Mouse (Mus musculus): ENCODE data around the gene 4933411K16Rik. TPM values are rescaled to one million over a fixed set of nuclear protein-coding genes. Genes with fewer than 3 reads are reported as not detected.

4933411K16Rik gene
- total RNA-seq, 2 experiments from 2014 or later = 0.24 to 0.37 TPM

DNA sequence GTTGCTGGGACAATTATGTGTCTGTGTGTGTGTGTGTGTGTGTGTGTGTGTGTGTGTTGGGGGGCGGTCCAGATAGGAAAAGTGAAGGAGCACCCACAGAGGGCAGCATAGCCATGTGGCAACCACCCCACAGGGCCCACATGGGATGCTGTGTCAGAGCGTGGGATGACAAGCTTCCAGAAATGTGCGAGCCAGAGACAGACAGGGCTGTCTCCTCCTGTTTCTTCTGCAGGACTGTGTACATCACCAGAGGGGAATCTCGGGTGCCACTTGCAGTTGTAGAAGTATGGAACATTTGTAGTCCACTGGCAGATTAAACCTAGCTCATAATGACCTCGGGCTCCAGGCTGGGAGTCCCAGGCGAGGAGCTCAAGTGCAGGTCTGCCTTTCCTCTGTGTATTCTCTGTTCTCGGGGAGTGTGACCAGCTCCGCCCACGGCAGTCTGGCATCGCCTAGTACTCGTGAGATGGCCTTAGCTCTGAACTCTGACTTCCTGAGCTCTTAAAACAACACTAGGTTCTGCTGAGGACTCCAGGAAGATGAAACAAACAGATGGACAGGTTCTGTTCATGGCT lies 17.1 kb upstream of the 4933411K16Rik start:
- intact Hi-C loops (cut with DNase I) = loop anchor here (1.0 to 5.0 kb wide), 3 partner anchors 34 to 132 kb away; no protein-coding TSS in a partner anchor
- DNase-seq = no peak

DNA sequence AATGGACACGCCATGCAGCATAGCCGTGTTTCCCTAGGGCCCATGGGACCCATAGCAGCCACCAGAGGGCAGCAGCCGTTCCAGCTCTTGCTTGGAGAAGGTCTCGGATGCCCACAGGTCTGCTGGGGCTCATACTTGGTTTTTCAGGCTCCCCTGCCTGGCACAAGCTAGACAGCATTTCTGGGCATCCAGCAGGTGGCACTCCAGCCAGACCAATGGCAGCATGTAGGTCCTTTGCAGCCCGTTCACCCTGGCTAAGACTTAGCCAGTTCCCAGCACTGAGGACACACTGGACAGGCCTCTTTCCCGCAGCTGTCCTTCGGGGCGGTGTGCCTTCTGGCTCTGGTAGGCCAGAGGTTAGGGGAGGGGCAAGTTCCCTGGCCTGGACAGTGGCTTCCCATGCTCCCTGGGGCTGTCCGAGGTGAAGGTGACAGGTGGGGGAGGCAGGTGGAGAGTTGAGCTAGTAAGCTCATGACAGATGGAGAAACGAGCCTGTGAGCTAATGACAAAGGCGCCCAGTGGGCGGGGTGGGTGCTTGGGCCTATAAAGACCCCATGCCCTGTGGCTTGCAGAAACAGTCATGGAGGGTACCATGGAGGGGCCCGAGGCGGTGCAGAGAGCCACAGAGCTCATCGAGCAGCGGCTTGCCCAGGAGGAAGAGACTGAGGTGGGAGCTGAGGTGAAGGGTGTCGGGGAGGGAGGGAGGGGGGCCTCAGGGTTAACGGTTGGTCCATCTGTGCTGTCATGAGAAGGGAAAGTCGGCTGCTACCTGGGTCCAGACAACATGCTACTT lies 16.4 kb upstream of the 4933411K16Rik start, which contains the start of gene Ankrd2:
Gene Ankrd2, plus strand, starts transcription at position 545 of the 793 bp plus-strand sequence.
- DNase-seq = peak; percentile 87 to 91
- intact Hi-C loops (cut with DNase I) = loop anchor here (1.0 to 5.0 kb wide), 3 partner anchors 34 to 132 kb away; no protein-coding TSS in a partner anchor

GRCm38 (mm10) chr19:42036357-42036756 lies 15.7 kb upstream of the 4933411K16Rik start:
- DNase-seq = no peak
- intact Hi-C loops (cut with DNase I) = loop anchor here (5.0 kb wide), 2 partner anchors 116 to 131 kb away; no protein-coding TSS in a partner anchor

DNA sequence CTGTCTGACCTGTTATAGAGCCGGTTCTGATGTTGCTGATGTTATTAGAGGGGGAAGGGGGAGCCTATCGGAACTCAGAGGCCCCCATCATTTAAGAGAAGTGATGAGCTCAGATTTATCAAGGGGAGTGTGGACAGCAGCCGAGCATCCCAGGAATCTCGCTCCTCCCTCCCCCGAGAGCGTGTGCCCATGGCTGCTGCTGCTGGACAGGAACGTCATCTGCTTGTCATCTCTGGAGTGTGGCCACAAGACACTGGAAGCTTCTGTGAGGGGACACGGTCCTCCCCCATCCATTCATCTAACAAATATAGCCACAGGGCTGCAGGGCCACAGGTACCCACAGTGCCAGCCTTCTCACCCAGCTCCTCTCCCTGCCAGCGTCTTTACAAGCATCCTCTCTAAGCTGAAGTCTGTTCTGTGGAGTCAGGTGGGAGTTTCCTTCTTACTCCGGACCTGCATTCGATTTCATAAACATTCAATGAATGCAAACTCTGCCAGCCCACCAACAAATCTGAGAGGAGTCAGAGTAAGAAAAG lies 14.8 kb upstream of the 4933411K16Rik start:
- DNase-seq = no peak
- intact Hi-C loops (cut with DNase I) = loop anchor here (5.0 kb wide), 2 partner anchors 115 to 130 kb away; no protein-coding TSS in a partner anchor

DNA sequence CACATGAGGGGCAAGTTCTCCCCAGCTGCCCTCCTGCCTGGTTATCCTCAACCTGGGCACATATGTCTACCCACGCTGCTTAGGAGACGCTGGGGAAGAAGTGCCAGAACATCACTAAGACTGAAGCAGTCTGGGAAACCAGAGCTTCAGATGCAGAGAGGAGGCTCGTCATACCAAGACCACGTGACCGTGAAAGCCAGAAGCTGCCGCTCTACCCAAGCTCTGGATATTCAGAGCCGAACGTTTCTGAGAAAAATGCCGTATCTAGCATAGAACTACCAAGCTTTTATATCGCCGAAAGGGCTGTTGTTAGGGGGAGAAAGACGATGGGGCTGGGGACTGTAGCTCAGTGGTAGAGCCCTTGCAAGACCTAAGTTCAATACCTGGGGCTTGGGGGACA lies 13.7 kb upstream of the 4933411K16Rik start:
- DNase-seq = no peak
- intact Hi-C loops (cut with DNase I) = loop anchor here (5.0 kb wide), 2 partner anchors 114 to 129 kb away; no protein-coding TSS in a partner anchor

DNA sequence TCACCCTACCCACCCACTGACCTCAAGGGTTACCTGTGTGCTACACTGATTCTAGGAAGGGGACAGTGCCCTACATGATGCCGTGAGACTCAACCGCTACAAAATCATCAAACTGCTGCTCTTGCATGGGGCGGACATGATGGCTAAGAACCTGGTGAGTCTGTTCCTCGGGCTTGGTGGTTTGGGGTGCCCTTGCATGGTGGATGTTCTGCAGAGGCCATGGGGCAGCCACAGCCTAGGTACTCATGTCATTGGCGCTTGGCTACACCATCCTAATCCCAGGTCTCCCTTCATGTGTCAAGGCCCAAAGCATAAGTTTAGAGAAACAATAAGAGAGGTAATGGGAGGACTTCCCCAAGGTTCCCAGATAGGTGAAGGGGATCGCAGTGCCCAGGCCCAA lies 8.1 kb upstream of the 4933411K16Rik start:
- intact Hi-C loops (cut with DNase I) = no loop called here
- no peak for DNase-seq

DNA sequence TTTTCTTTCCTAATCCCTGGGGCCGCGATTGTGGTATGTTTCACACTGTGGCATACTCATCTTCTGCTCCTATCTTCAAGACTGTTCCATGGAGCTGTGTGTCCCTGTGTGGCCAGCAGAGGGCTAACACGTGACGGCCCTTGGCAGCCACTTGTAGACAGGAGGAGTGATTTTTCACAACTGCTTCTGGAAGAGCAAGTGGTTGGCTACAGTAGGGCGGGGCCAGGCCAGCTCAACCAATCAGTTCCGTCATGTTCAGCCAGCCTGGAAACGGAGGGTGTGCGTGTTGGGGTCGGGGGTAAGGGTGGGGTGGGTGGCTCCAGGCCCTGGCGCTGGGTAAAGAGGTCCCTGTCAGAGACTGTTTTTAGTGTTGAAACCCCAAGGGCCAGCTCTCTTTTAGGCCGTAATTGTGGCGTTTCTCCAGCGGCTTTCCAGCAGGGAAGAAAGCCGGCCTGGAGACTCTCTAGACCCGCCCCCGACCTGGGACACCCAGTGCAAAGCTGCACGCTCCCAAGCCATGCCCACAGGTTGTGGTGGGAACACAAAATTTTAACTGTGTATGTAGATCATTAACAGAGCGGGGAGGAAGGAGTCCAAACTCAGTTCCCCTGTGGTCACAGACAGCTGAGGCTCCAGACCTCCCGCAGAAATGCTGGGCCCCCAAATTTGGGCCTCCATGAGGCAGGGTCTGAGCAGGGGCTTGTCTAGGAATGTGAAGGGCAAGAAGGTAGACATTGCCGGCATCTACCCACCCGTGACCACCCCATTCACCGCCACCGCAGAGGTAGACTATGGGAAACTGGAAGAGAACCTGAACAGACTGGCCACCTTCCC lies 6.6 kb upstream of the 4933411K16Rik start, which contains the start of gene Hoga1:
Gene Hoga1, plus strand, starts transcription at position 342 of the 834 bp plus-strand sequence.
- DNase-seq = peak; percentile 85 to 87
- intact Hi-C loops (cut with DNase I) = no loop called here

DNA sequence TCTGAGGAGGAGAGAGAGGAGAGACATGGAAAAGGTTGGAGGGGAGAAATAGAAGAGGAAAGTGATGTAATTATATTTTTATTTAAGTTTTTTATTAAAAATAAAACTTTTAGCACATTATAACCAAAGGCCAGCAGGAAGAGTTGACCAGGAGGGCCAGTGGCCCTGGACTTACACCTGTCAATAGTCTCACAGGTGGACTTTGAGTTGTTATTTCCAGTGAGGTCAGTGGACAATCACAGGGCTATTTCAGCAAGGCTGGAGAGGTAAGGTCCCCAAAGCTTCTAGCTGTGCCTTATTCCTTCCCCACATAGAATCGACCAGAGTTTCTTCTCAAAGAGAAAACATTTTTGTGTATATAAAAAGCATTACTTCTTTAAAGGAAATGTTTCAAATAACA lies 1.8 kb upstream of the 4933411K16Rik start:
- no peak for DNase-seq
- intact Hi-C loops (cut with DNase I) = no loop called here

- no peak for DNase-seq
- intact Hi-C loops (cut with DNase I) = no loop called here
Measured at GRCm38 (mm10) chr19:42051351-42051750, 697 bp upstream of the 4933411K16Rik start.

GRCm38 (mm10) chr19:42054255-42054654 lies 2.2 kb downstream of the 4933411K16Rik start:
- intact Hi-C loops (cut with DNase I) = no loop called here
- DNase-seq = no peak

DNA sequence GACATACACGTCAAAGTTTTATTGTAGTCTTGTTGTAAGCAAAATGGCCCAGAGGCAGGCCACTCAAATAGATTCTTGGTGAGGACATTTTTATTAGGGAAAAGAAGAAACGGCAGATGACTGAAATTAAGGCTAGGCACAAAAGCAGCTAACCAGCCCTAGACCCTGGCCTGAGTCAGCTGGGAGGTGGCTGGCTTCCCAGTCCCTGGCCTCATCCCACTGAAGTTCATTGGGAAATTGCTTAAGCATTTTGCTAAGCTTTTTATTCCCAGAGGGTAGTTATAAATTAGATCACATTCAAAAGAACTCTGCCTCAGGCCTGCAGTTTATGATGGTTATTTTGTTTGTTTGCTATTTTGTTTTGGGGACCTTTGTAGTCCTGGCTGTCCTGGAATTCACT lies 3.8 kb downstream of the 4933411K16Rik start:
- DNase-seq = peak; percentile 69 to 70
- intact Hi-C loops (cut with DNase I) = no loop called here

DNA sequence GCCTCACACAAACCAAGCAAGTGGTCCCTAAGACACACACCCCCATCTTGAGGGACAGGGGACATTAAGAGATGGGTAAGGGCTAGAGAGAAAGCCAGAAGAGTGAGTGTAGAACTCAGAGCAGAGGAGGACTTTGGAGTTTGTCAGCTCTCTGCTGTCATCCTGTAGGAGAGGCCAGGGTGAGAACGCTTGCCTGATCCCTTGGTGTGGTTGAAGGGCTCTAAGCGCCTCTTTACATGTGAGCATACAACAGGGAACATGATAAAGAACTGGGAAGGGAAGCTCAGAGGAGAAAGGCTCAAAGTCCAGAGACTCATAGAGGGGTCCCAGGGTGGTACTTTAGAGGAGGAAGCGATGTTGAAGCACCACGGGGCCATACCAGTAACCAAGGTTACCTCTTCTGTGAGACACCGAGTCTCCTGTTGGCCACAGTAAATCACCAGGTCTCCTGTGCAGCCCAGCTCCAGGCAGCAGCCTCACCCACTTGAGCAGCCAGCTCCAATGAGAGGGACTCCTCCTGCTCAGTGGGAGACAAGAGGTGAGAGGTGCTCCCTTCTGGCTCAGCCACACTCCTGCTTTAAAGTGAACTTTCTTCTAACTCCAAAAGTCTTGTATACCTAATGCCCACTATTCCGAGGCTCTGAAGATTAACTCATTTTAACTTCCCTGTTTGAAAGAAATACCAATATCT lies 4.8 kb downstream of the 4933411K16Rik start:
- DNase-seq = no peak
- intact Hi-C loops (cut with DNase I) = no loop called here

DNA sequence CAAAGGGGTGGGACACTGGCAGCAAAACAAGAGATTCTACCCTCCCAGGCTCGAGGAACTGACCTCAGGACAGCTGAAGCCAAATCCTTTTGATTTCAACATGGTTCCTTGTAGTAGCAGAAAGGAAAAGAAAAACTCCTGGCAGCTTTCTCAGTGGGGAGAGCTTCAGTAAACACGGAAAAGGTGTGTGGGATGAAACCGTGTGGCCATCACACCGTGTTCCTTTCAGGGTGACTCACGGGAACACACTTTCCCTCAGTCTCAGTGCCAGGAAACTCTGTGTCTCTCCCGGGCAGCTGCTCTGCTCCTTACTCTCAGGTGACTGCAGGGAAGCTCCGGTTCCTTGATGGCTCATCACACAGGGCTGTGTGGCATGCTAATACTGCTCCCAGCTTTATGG lies 6.4 kb downstream of the 4933411K16Rik start:
- no peak for DNase-seq
- intact Hi-C loops (cut with DNase I) = no loop called here

DNA sequence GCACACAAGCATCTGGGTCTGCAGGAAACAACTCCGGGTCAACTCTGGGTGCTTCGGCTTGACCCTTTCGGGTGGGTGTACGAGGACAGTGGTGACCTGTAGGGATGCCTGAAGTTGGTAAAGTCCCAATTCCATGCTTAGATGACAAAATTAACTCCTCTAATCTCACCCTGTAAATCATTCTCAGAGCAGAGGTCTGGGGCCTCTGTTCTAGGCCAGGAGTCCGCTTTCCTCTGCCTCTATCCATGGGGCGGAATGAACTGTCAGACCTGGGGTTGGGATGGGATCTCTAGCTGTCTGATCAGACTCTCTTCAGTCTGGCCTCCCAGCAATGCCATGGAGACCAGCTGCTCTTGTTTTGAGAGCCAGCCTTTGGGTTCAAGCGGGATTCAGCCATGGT lies 9.4 kb downstream of the 4933411K16Rik start:
- intact Hi-C loops (cut with DNase I) = no loop called here
- no peak for DNase-seq

DNA sequence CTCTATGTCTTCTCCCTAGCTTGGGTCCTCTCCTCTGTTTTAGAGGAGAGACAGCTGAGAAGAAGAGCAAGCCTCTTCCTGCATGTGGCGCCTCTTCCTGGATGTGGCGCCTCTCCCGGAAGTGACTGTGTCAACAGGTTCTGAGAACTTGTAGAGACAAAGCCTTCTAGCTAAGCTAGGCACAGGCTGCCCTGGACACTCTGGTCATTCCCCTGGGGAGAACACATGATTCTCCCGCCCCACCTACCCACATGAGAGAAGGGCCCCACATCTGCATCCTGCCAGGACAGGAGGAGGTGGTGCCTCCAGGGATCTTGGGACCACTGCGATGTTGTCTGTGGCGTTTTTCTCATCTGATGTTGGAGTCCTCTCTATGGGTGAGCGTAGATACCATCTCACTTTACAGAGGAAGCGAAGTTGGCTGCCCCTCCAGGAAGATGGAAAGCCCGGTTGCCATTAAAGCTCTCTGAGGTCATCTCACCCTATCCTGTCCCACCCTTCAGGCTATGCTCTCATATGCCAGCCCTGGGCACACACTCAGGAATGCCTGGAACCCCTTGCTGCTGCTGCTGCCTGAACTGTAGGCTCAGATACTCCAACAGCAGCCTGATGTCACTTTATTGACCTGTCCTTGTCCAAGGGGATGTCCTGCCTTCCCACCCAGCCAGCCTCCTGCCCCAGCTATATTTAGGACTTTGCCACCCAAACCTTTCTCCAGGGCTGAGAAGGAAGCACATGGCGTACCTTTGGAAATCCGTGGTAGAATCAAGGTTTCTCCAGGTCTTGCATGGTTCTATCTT lies 16.6 kb downstream of the 4933411K16Rik start:
- DNase-seq = peak; percentile 30 to 64
- intact Hi-C loops (cut with DNase I) = loop anchor here (1.0 kb wide), 1 partner anchor 33 kb away; the partner anchor contains the start of gene Ankrd2

DNA sequence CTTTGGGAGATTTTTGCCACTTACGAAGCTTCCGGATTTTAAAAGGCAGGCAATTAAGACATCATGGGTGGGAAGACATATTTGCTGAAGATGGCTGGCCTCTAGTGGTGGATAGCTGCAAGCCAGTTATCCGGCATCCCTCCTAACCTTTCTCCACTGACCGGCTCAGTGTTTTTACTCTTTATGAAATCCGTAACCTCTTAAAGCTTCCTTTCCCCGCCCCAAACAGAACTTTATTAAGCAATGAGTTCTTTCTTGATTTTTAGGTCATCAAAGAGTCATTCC lies 17.1 kb downstream of the 4933411K16Rik start:
- intact Hi-C loops (cut with DNase I) = loop anchor here (1.0 kb wide), 1 partner anchor 34 kb away; the partner anchor contains the start of gene Ankrd2
- DNase-seq = peak in 1 of 2 experiments; percentile 50

DNA sequence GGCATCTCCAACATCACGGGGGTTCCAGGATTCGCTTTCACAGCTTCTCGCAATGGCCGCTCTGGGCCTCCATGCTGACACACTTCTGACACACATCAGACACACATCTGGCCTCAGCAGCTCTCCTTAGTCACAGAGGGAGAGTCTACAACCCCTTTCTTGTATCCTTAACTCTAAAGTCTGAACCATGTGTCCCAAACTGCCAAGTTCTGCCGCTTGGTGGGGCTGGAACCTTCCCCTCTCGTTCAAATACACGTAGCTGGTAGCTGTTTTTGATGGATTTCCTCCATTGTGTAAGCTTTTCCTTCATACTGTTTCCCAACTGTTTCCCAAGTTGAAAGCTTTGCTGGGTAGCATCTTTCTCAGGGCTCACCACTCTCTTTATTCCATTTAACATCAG lies 19.2 kb downstream of the 4933411K16Rik start:
- intact Hi-C loops (cut with DNase I) = no loop called here

DNA sequence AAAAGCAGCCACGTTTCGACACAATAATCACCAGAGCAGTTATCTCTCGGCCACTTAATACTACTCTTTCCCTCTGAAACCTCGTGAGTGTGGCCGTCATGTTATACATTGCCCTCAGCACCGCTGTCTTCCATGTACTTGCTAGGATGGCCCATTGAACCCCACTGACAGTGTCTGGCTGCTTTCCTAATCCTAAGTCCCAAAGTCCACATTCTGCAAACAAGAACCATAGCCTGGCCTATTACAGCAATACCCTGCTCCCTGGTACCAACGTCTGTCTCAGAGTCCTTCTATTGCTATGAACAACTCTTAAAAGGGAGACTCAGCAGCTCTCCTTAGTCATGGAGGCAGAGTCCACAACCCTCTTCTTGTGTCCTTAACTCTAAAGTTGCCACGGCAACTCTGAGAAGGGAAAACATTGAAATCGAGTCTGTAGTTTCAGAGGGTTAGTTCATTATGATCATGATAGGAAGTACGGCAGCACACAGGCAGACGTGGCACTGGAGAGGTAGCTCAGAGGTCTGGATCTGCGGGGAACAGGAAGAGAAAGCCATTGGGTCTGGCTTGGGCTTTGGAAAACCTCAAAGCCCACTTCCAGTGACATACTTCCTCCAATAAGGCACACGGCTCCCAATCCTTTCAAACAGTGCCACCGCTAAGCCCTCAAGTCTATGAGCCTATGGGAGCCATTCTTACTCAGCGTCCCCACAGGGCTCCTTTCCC lies 20.0 kb downstream of the 4933411K16Rik start:
- no peak for DNase-seq
- intact Hi-C loops (cut with DNase I) = no loop called here

More for the DNA sequence above, 19.2 kb downstream of the 4933411K16Rik start:
- DNase-seq = peak in 1 of 2 experiments; percentile 20
